ENCODE assay signal across 8 mouse cellular contexts in genomic region chr3:63928878-63929859, GRCm38 (mm10). TPM values are rescaled to one million over a fixed set of nuclear protein-coding genes. Genes with fewer than 3 reads are reported as not detected.
DNase-seq lines count a peak whose midpoint lies in the region; ATAC-seq and TF ChIP-seq lines count a peak whose summit lies in the region.

Gene E130311K13Rik, minus strand, starts transcription at chr3:63929472.

- 4% methylated on average over 48 of the region's 48 CpGs for WGBS in forebrain, embryonic 12.5 days
- 4% methylated on average over 48 of the region's 48 CpGs for WGBS in heart, postnatal 0 days
- 5% methylated on average over 48 of the region's 48 CpGs for WGBS in liver, embryonic 16.5 days (ENCODE audit: insufficient replicate concordance)
- WGBS in neural tube, embryonic 13.5 days = 4% methylated on average over 48 of the region's 48 CpGs

- H3K4me2 ChIP-seq in CH12.LX (ENCODE audit: insufficient read depth, low read depth, poor library complexity, severe bottlenecking) = peak within 1 kb of the TSS; percentile 23
- H3K4me2 ChIP-seq in forebrain, embryonic 12.5 days = peak within 1 kb of the TSS; percentile 65
- H3K4me2 ChIP-seq in heart, postnatal 0 days (ENCODE audit: low read depth, low read length) = peak within 1 kb of the TSS; percentile 66
- peak within 1 kb of the TSS; percentile 75 for H3K4me2 ChIP-seq in liver, embryonic 16.5 days (ENCODE audit: low read depth, low read length)
- peak within 1 kb of the TSS; percentile 62 for H3K4me2 ChIP-seq in neural tube, embryonic 13.5 days

- no peaks in the 10 kb centered on the region for H3K27me3 ChIP-seq in CH12.LX (replicated peaks)
- no peaks in the 10 kb centered on the region for H3K27me3 ChIP-seq in forebrain, embryonic 12.5 days
- no peaks in the 10 kb centered on the region for H3K27me3 ChIP-seq in heart, postnatal 0 days (ENCODE audit: control insufficient read depth, insufficient read depth, low read length)
- no peaks in the 10 kb centered on the region for H3K27me3 ChIP-seq in liver, embryonic 16.5 days (ENCODE audit: control insufficient read depth, insufficient read depth, low read depth, low read length)
- no peaks in the 10 kb centered on the region for H3K27me3 ChIP-seq in neural tube, embryonic 13.5 days
- H3K27me3 ChIP-seq in testis, adult 2 months (ENCODE audit: control insufficient read depth, insufficient read depth, low read length) = no peaks in the 10 kb centered on the region

- H3K79me2 ChIP-seq in CH12.LX (replicated peaks; ENCODE audit: control insufficient read depth, extremely low read depth, insufficient read depth, poor library complexity, severe bottlenecking) = no peaks in the 10 kb centered on the region; the same call in 1 of the 2 replicates

- ATAC-seq in forebrain, embryonic 12.5 days (ENCODE audit: low FRiP score) = peak; percentile 96
- peak; percentile 96 for ATAC-seq in heart, postnatal 0 days (ENCODE audit: insufficient read depth, low read depth)
- peak; percentile 89 for ATAC-seq in liver, embryonic 16.5 days (ENCODE audit: low read depth)
- ATAC-seq in neural tube, embryonic 13.5 days (ENCODE audit: low read depth) = peak; percentile 96

- dilution Hi-C loops in CH12.LX (cut with MboI; ENCODE audit: extremely low pct_ligation_motif_present, extremely low pct_unique_long_range_greater_than_20kb, low sequenced_read_pairs) = no loop called here

- peaks cover 4 to 12% of the 10 kb centered on the region in 2 experiments; a peak in 3 of 4 replicates for H3K4me1 ChIP-seq in CH12.LX (ENCODE audit: control insufficient read depth in 1 of 2, insufficient read depth in 2 of 2)
- H3K4me1 ChIP-seq in forebrain, embryonic 12.5 days = peaks cover 3% of the 10 kb centered on the region; the same call in 1 of the 2 replicates
- no peaks in the 10 kb centered on the region for H3K4me1 ChIP-seq in heart, postnatal 0 days (ENCODE audit: control insufficient read depth, insufficient read depth)
- H3K4me1 ChIP-seq in liver, embryonic 16.5 days (ENCODE audit: control insufficient read depth, low read depth, low read length) = no peaks in the 10 kb centered on the region
- no peaks in the 10 kb centered on the region for H3K4me1 ChIP-seq in neural tube, embryonic 13.5 days (replicated peaks)
- no peaks in the 10 kb centered on the region for H3K4me1 ChIP-seq in testis, adult 2 months (ENCODE audit: control insufficient read depth, insufficient read depth, low read length)

- in situ Hi-C loops in CH12.LX (cut with MboI; ENCODE audit: low pct_ligation_motif_present, low pct_unique_long_range_greater_than_20kb, low sequenced_read_pairs) = no loop called here

- TF ChIP-seq POLR2A in CH12.LX (IDR thresholded peaks at IDR 0.05; ENCODE audit: low read depth, low read length) = peak; percentile 89
- TF ChIP-seq POLR2A in testis, adult 2 months (IDR thresholded peaks at IDR 0.05; ENCODE audit: control insufficient read depth, low read depth, low read length) = peak; percentile 78

- peak; percentile 33 for TF ChIP-seq RAD21 in CH12.LX (IDR thresholded peaks at IDR 0.05; ENCODE audit: low read depth, low read length)

- H3K36me3 ChIP-seq in CH12.LX (replicated peaks in 1 of 2; ENCODE audit: control insufficient read depth in 1 of 2, insufficient read depth in 1 of 2, low read length in 1 of 2) = peaks cover 2 to 12% of the 10 kb centered on the region in 2 experiments
- no peaks in the 10 kb centered on the region for H3K36me3 ChIP-seq in forebrain, embryonic 12.5 days (replicated peaks)
- H3K36me3 ChIP-seq in heart, postnatal 0 days (replicated peaks; ENCODE audit: control insufficient read depth, insufficient read depth, low read length) = no peaks in the 10 kb centered on the region
- no peaks in the 10 kb centered on the region for H3K36me3 ChIP-seq in liver, embryonic 16.5 days (ENCODE audit: control insufficient read depth, insufficient read depth)
- no peaks in the 10 kb centered on the region for H3K36me3 ChIP-seq in neural tube, embryonic 13.5 days
- no peaks in the 10 kb centered on the region for H3K36me3 ChIP-seq in testis, adult 2 months (ENCODE audit: control insufficient read depth, insufficient read depth, low read length)

- H3K27ac ChIP-seq in CH12.LX (ENCODE audit: insufficient read depth, low read depth) = peak within 1 kb of the TSS; percentile 43
- peak within 1 kb of the TSS; percentile 73; the same call in 1 of the 2 replicates for H3K27ac ChIP-seq in forebrain, embryonic 12.5 days
- peak within 1 kb of the TSS; percentile 90 for H3K27ac ChIP-seq in heart, postnatal 0 days (ENCODE audit: low read depth)
- peak within 1 kb of the TSS; percentile 41; the same call in 1 of the 2 replicates for H3K27ac ChIP-seq in liver, embryonic 16.5 days (ENCODE audit: low read length)
- H3K27ac ChIP-seq in neural tube, embryonic 13.5 days (replicated peaks) = peak within 1 kb of the TSS; percentile 80
- H3K27ac ChIP-seq in testis, adult 2 months (ENCODE audit: control insufficient read depth, insufficient read depth, low read depth, low read length) = peak within 1 kb of the TSS; percentile 41

- peak; percentile 34 to 87; a peak in 3 of 4 replicates for TF ChIP-seq CTCF in CH12.LX (conservative IDR thresholded peaks at IDR 0.05 in 1 of 2, IDR thresholded peaks at IDR 0.05 in 1 of 2; ENCODE audit: low read depth in 2 of 2, low read length in 2 of 2)
- peak; percentile 76 for TF ChIP-seq CTCF in heart, postnatal 0 days (IDR thresholded peaks at IDR 0.05; ENCODE audit: low read depth)
- peak; percentile 89 for TF ChIP-seq CTCF in testis, adult 2 months (IDR thresholded peaks at IDR 0.05; ENCODE audit: control insufficient read depth, insufficient read depth, insufficient replicate concordance, low read depth, low read length)

- peak; percentile 80 for DNase-seq in CH12.LX (ENCODE audit: extremely low read depth)
- DNase-seq in c-Kit-positive CD71-positive TER-119-negative erythroid progenitor cells, embryonic 14.5 days (ENCODE audit: low read depth) = peak; percentile 74
- peak; percentile 84 for DNase-seq in heart, postnatal 0 days (ENCODE audit: low spot score)
- DNase-seq in kidney, postnatal 4 days = peak; percentile 94 to 95

- peak within 1 kb of the TSS; percentile 69 to 74 (median 73) for H3K4me3 ChIP-seq in CH12.LX (replicated peaks in 1 of 3; ENCODE audit: low read depth in 2 of 3, low read length in 2 of 3, poor library complexity in 1 of 3)
- peak within 1 kb of the TSS; percentile 66 for H3K4me3 ChIP-seq in forebrain, embryonic 12.5 days (replicated peaks)
- H3K4me3 ChIP-seq in heart, postnatal 0 days (ENCODE audit: low read depth, low read length) = peak within 1 kb of the TSS; percentile 69
- H3K4me3 ChIP-seq in liver, embryonic 16.5 days (ENCODE audit: low read depth, low read length) = peak within 1 kb of the TSS; percentile 71
- peak within 1 kb of the TSS; percentile 68 for H3K4me3 ChIP-seq in neural tube, embryonic 13.5 days
- H3K4me3 ChIP-seq in testis, adult 2 months (ENCODE audit: control insufficient read depth, low read depth, low read length) = peak within 1 kb of the TSS; percentile 74

- peak within 1 kb of the TSS; percentile 72 for H3K9ac ChIP-seq in CH12.LX (ENCODE audit: insufficient read depth, low read depth)
- peak within 1 kb of the TSS; percentile 86 for H3K9ac ChIP-seq in forebrain, embryonic 12.5 days
- H3K9ac ChIP-seq in heart, postnatal 0 days (replicated peaks; ENCODE audit: low read depth, low read length) = peak within 1 kb of the TSS; percentile 78
- peak within 1 kb of the TSS; percentile 73 for H3K9ac ChIP-seq in liver, embryonic 16.5 days (ENCODE audit: low read depth, low read length)
- peak within 1 kb of the TSS; percentile 86 for H3K9ac ChIP-seq in neural tube, embryonic 13.5 days

- TF ChIP-seq EP300 in CH12.LX (IDR thresholded peaks at IDR 0.05; ENCODE audit: low read length) = no peak
- no peak for TF ChIP-seq EP300 in heart, postnatal 0 days (IDR thresholded peaks at IDR 0.05; ENCODE audit: low read depth)

- no peaks in the 10 kb centered on the region for H3K9me3 ChIP-seq in CH12.LX (replicated peaks; ENCODE audit: low read length)
- H3K9me3 ChIP-seq in forebrain, embryonic 12.5 days = no peaks in the 10 kb centered on the region
- no peaks in the 10 kb centered on the region for H3K9me3 ChIP-seq in heart, postnatal 0 days (replicated peaks; ENCODE audit: control insufficient read depth, low read length)
- H3K9me3 ChIP-seq in liver, embryonic 16.5 days (replicated peaks; ENCODE audit: control insufficient read depth, low read length) = no peaks in the 10 kb centered on the region
- no peaks in the 10 kb centered on the region for H3K9me3 ChIP-seq in neural tube, embryonic 13.5 days

TF ChIP-seq in CH12.LX, 34 proteins besides CTCF, POLR2A, EP300 and RAD21 (continues in another document):
- TF ChIP-seq SIN3A (IDR thresholded peaks at IDR 0.05; ENCODE audit: low read length) = peak; percentile 13; the same call in 1 of the 2 replicates
- TF ChIP-seq ELF1 (IDR thresholded peaks at IDR 0.05; ENCODE audit: low read depth, low read length) = no peak
- peak; percentile 23; the same call in 1 of the 2 replicates for TF ChIP-seq NRF1 (IDR thresholded peaks at IDR 0.05; ENCODE audit: low read depth, low read length)
- TF ChIP-seq NELFE (IDR thresholded peaks at IDR 0.05; ENCODE audit: low read depth, low read length) = peak; percentile 74
- TF ChIP-seq ZC3H11A (IDR thresholded peaks at IDR 0.05; ENCODE audit: low read depth, low read length) = no peak
- peak; percentile 18; the same call in 1 of the 2 replicates for TF ChIP-seq HCFC1 (IDR thresholded peaks at IDR 0.05; ENCODE audit: low read depth, low read length)
- no peak; the same call in 1 of the 2 replicates for TF ChIP-seq IRF4 (IDR thresholded peaks at IDR 0.05; ENCODE audit: low read depth, low read length)
- TF ChIP-seq TCF12 (IDR thresholded peaks at IDR 0.05; ENCODE audit: low read depth, low read length) = peak; percentile 64
- TF ChIP-seq KAT2A (IDR thresholded peaks at IDR 0.05; ENCODE audit: insufficient replicate concordance, low read length) = no peak
- TF ChIP-seq UBTF (IDR thresholded peaks at IDR 0.05; ENCODE audit: low read depth, low read length) = peak; percentile 43; the same call in 1 of the 2 replicates
- peak; percentile 46 for TF ChIP-seq SMC3 (IDR thresholded peaks at IDR 0.05; ENCODE audit: low read depth, low read length)
- TF ChIP-seq ZNF384 (IDR thresholded peaks at IDR 0.05; ENCODE audit: low read depth, low read length) = peak; percentile 47; the same call in 1 of the 2 replicates

RNA-seq across cellular contexts. Expression of gene E130311K13Rik, which starts in this region (rescaled TPM):
- total RNA-seq in CH12.LX (2012; rRNA removed) (5.7 and 7.6 TPM in 2 replicates), CH12.LX (2014; rRNA removed) (16.6 and 18.0 TPM in 2 replicates)
- polyA plus RNA-seq in CH12.LX (2012; ENCODE audit: insufficient read length, low read depth) = 7.6 and 9.1 TPM in 2 replicates
- polyA plus RNA-seq in forebrain, embryonic 12.5 days (2016; fragmentation: Nextera tagmentation; extraction: Ambion mirVana) = 2.9 and 3.0 TPM in 2 replicates
- 2.4 and 3.1 TPM in 2 replicates for total RNA-seq in heart, postnatal 0 days (2014; rRNA removed; ENCODE audit: low replicate concordance)
- 6.0 and 7.3 TPM in 2 replicates for polyA plus RNA-seq in heart, postnatal 0 days (2015; fragmentation: Nextera tagmentation; extraction: Ambion mirVana)
- polyA plus RNA-seq in liver, embryonic 16.5 days (2015; fragmentation: Nextera tagmentation; extraction: Ambion mirVana) = 1.9 TPM in 2 replicates
- polyA plus RNA-seq in neural tube, embryonic 13.5 days (2015; fragmentation: Nextera tagmentation; extraction: Ambion mirVana) = 5.6 and 5.9 TPM in 2 replicates
- polyA plus RNA-seq in testis, adult 2 months (2012; rRNA removed) = 1.3 and 1.7 TPM in 2 replicates

Comparison
In these comparisons a context has a peak if more than half of its experiments do, and no peak if none do; other contexts are left out.
1. Peak in every context shown above with its lines: DNase-seq, ATAC-seq, H3K4me3 ChIP-seq and H3K27ac ChIP-seq.
2. H3K4me2 ChIP-seq: peak in every context shown above with its lines; median percentile 75 in liver, embryonic 16.5 days; 66 in heart, postnatal 0 days; 65 in forebrain, embryonic 12.5 days; 62 in neural tube, embryonic 13.5 days; 23 in CH12.LX.